Mouse (Mus musculus) heart, embryonic 15.5 days (tissue): ENCODE data around the gene Cenpm. TPM values are rescaled to one million over a fixed set of nuclear protein-coding genes. Genes with fewer than 3 reads are reported as not detected.

Source experiments
- ATAC-seq: fragments of 200-750 bp; cut with Nextera tagmentation; replicated peaks from 2 replicates; pipeline ENCODE4 v1.8.0; 2017; ENCODE audit warnings: low read depth, moderate TSS enrichment; ENCODE audit not compliant: insufficient number of reproducible peaks, insufficient read depth, low FRiP score
- H3K27ac ChIP-seq: fragments of 300-500 bp; sonication (generic); 2 replicates; pipeline ENCODE4 v1.5.1; 2015; ENCODE audit warnings: mild to moderate bottlenecking, inconsistent platforms
- H3K27me3 ChIP-seq: fragments of 300-500 bp; sonication (generic); 2 replicates; pipeline ENCODE4 v1.6.1; 2015; ENCODE audit warnings: inconsistent platforms
- H3K36me3 ChIP-seq: fragments of 300-500 bp; sonication (generic); 2 replicates; pipeline ENCODE4 v1.6.1; 2015; ENCODE audit warnings: mild to moderate bottlenecking, inconsistent platforms
- H3K4me1 ChIP-seq: fragments of 300-500 bp; sonication (generic); replicated peaks from 2 replicates; pipeline ENCODE4 v1.6.1; 2015; ENCODE audit warnings: inconsistent platforms
- H3K4me2 ChIP-seq: fragments of 300-500 bp; sonication (generic); 2 replicates; pipeline ENCODE4 v1.6.1; 2015; ENCODE audit warnings: inconsistent platforms, mild to moderate bottlenecking, moderate library complexity
- H3K4me3 ChIP-seq: fragments of 300-500 bp; sonication (generic); 2 replicates; pipeline ENCODE4 v1.5.1; 2015; ENCODE audit warnings: mild to moderate bottlenecking, inconsistent platforms
- H3K9ac ChIP-seq: fragments of 300-500 bp; sonication (generic); 2 replicates; pipeline ENCODE4 v1.6.1; 2015; ENCODE audit warnings: mild to moderate bottlenecking, inconsistent platforms
- H3K9me3 ChIP-seq: fragments of 300-500 bp; sonication (generic); replicated peaks from 2 replicates; pipeline ENCODE4 v1.6.1; 2016; ENCODE audit warnings: inconsistent platforms
- WGBS: fragments of 180-500 bp; shearing (Covaris S2); methylation state at CpG from one replicate; pipeline ENCODE4 v1.1.7; 2015; ENCODE audit warnings: mixed read lengths; 5-methylcytosine and 5-hydroxymethylcytosine counted together
- microRNA counts: library from miRNA; unstranded; fragments of <30 nt; microRNA quantifications from one replicate; lab custom pipeline; 2016
- microRNA-seq: library from miRNA; unstranded; fragments of <30 nt; microRNA quantifications from one replicate; pipeline ENCODE4, GENCODE M21; 2016
- polyA plus RNA-seq: library from polyadenylated mRNA; unstranded; fragments of >200 nt; fragmentation: Nextera tagmentation; extraction: Ambion mirVana; gene quantifications from 2 replicates; pipeline ENCODE4 v1.2.1, GENCODE M21; 2015

Gene Cenpm
- polyA plus RNA-seq, 1 experiment from 2014 or later, result 55.7 TPM

- 88% methylated on average over 1 of the region's 1 CpGs for whole genome bisulfite sequencing
- Histone ChIP-seq H3K36me3 (peaks cover 27% of the 10 kb centered on the region), H3K27me3 (no peaks in the 10 kb centered on the region), H3K4me2 (no peak overlapping the region), H3K4me1 (peaks cover 48% of the 10 kb centered on the region), H3K4me3 (no peak overlapping the region), H3K9ac (no peak overlapping the region), H3K9me3 (no peaks in the 10 kb centered on the region), H3K27ac (no peak overlapping the region)
- no peak for ATAC-seq
These were observed 56.6 kb downstream of the Cenpm start for GRCm38 (mm10) chr15:82187924-82188323.

GRCm38 (mm10) chr15:82187401-82187800 is 57.1 kb downstream of the Cenpm start:
- H3K27me3 ChIP-seq, result no peaks in the 10 kb centered on the region
- peaks cover 48% of the 10 kb centered on the region for H3K4me1 ChIP-seq
- H3K9ac ChIP-seq, result no peak overlapping the region
- H3K4me3 ChIP-seq, result no peak overlapping the region
- no peak for ATAC-seq
- H3K9me3 ChIP-seq, result no peaks in the 10 kb centered on the region
- WGBS, result 81% methylated on average over 4 of the region's 4 CpGs
- H3K4me2 ChIP-seq, result no peak overlapping the region
- no peak overlapping the region for H3K27ac ChIP-seq
- peaks cover 27% of the 10 kb centered on the region for H3K36me3 ChIP-seq

GRCm38 (mm10) chr15:82186931-82187330 is 57.6 kb downstream of the Cenpm start:
- 0 out of 2 replicates have a peak overlapping the region, but pooled peaks have one; percentile 1 for H3K4me2 ChIP-seq
- no peaks in the 10 kb centered on the region for H3K27me3 ChIP-seq
- no peak for ATAC-seq
- peak overlapping the region; percentile 76 for H3K27ac ChIP-seq
- peaks cover 48% of the 10 kb centered on the region for H3K4me1 ChIP-seq
- peaks cover 27% of the 10 kb centered on the region for H3K36me3 ChIP-seq
- H3K4me3 ChIP-seq, result no peak overlapping the region
- H3K9ac ChIP-seq, result no peak overlapping the region
- WGBS, result 56% methylated on average over 5 of the region's 5 CpGs
- no peaks in the 10 kb centered on the region for H3K9me3 ChIP-seq

GRCm38 (mm10) chr15:82186131-82186530 is 58.4 kb downstream of the Cenpm start:
- H3K4me1 ChIP-seq, result peaks cover 54% of the 10 kb centered on the region
- peak; percentile 81 for ATAC-seq

GRCm38 (mm10) chr15:82185062-82185783 is 59.3 kb downstream of the Cenpm start:
- 83% methylated on average over 14 of the region's 14 CpGs for WGBS
- peak overlapping the region; percentile 76 for H3K27ac ChIP-seq
- no peak overlapping the region for H3K4me3 ChIP-seq
- no peak for ATAC-seq
- H3K9ac ChIP-seq, result no peak overlapping the region
- H3K27me3 ChIP-seq, result no peaks in the 10 kb centered on the region
- H3K4me1 ChIP-seq, result peaks cover 61% of the 10 kb centered on the region
- H3K9me3 ChIP-seq, result no peaks in the 10 kb centered on the region
- peak overlapping the region; percentile 32; the same call in 1 of the 2 replicates for H3K4me2 ChIP-seq
- peaks cover 41% of the 10 kb centered on the region for H3K36me3 ChIP-seq

More at GRCm38 (mm10) chr15:82186131-82186530, 58.4 kb downstream of the Cenpm start:
- H3K4me2 ChIP-seq, result peak overlapping the region; percentile 32
- H3K4me3 ChIP-seq, result no peak overlapping the region
- no peaks in the 10 kb centered on the region for H3K9me3 ChIP-seq
- whole genome bisulfite sequencing, result 22% methylated on average over 14 of the region's 14 CpGs
- H3K9ac ChIP-seq, result no peak overlapping the region
- no peaks in the 10 kb centered on the region for H3K27me3 ChIP-seq
- peaks cover 33% of the 10 kb centered on the region for H3K36me3 ChIP-seq
- H3K27ac ChIP-seq, result peak overlapping the region; percentile 76

DNA sequence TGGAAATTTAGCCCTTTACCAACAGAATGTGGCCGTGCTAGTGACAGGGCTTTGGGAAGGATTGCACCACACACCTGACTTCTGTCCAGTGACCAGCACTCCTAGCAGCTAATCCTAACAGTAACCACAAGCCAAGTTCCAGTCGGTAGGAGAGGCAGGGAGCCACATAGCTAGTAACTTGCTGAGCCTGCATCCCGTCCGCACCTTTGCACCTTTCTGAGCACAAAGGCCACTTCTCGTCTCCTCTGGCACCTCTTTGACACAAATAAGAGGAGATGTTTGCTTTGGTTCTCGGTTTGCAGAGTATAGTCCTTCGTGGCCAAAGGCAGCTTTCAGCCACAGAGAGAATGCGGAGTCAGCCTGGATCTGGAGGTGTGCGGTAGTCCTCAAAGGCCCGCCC is 59.9 kb downstream of the Cenpm start:
- Histone ChIP-seq H3K4me2 (no peak overlapping the region), H3K27me3 (no peaks in the 10 kb centered on the region), H3K4me1 (peaks cover 63% of the 10 kb centered on the region), H3K9me3 (no peaks in the 10 kb centered on the region), H3K27ac (no peak overlapping the region), H3K36me3 (peaks cover 47% of the 10 kb centered on the region), H3K4me3 (no peak overlapping the region), H3K9ac (no peak overlapping the region)
- 77% methylated on average over 10 of the region's 10 CpGs for WGBS
- no peak for ATAC-seq

DNA sequence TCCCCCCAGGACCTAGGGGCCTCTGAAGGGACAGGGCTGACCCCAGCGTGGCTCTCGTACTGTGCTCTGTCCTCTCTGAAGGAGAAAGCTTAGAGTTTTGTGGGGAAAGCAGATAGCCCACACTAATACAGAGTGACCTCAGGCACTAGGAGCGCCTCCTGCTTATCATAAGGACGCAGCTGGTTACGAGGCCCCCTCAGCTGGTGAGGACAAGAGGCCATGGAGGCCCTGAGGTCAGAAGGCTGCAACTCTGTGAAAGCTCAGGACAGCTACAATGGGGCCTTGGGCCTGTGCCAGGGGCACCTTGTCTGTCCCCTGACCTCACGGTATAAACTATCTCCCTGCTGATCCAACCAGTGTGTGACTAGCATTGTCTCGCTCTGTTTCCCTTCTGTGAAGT is 60.4 kb downstream of the Cenpm start:
- Histone ChIP-seq H3K36me3 (peaks cover 52% of the 10 kb centered on the region), H3K9ac (no peak overlapping the region), H3K4me2 (no peak overlapping the region), H3K4me1 (peaks cover 60% of the 10 kb centered on the region), H3K27ac (no peak overlapping the region), H3K27me3 (no peaks in the 10 kb centered on the region), H3K9me3 (no peaks in the 10 kb centered on the region), H3K4me3 (no peak overlapping the region)
- WGBS, result 46% methylated on average over 7 of the region's 7 CpGs
- ATAC-seq, result no peak

MicroRNA genes within 50 kb of the gene (microRNA counts, 519-probe panel; counts per million panel counts)
- microRNA mmu-miR-33 (lab: Ali Mortazavi, UCI), result 2,214 counts per million, percentile 32 among the panel's probes with 10 or more counts

Small RNAs within 50 kb of the gene (microRNA-seq; reads per million reads assigned to microRNA genes)
- 42.0 reads per million, percentile 39 among the genes with 10 or more reads in this experiment for gene Mir33

Other genes starting within 250 kb of the Cenpm start
- gene Desi1, start 210.9 kb downstream of the Cenpm start, polyA plus RNA-seq, result 16.8 and 26.9 TPM in 2 replicates
- 130 and 171 TPM in 2 replicates for gene Snu13, start 197.2 kb downstream of the Cenpm start, polyA plus RNA-seq
- gene 4930407I10Rik, start 185.6 kb downstream of the Cenpm start, polyA plus RNA-seq, result not detected in 2 replicates
- 0.05 TPM in 1 of 2 replicates, not detected in the other for gene Mei1, start 174.8 kb downstream of the Cenpm start, polyA plus RNA-seq
- gene Ccdc134, start 116.8 kb downstream of the Cenpm start, polyA plus RNA-seq, result 7.4 and 11.9 TPM in 2 replicates
- 73.8 and 106 TPM in 2 replicates for gene Srebf2, start 97.6 kb downstream of the Cenpm start, polyA plus RNA-seq
- 0.22 and 0.25 TPM in 2 replicates for gene Shisa8, start 31.9 kb downstream of the Cenpm start, polyA plus RNA-seq
- not detected in 2 replicates for gene Tnfrsf13c, start 20.4 kb downstream of the Cenpm start, polyA plus RNA-seq
- not detected in 2 replicates for gene 1500009C09Rik, start 7.6 kb upstream of the Cenpm start, polyA plus RNA-seq
- 3.4 and 5.2 TPM in 2 replicates for gene Sept3, start 30.1 kb upstream of the Cenpm start, polyA plus RNA-seq
- gene Wbp2nl, start 54.2 kb upstream of the Cenpm start, polyA plus RNA-seq, result 0.13 and 0.23 TPM in 2 replicates
- gene Naga, start 94.2 kb upstream of the Cenpm start, polyA plus RNA-seq, result 39.1 and 52.3 TPM in 2 replicates
- 6.3 and 11.5 TPM in 2 replicates for gene Pheta2, start 94.2 kb upstream of the Cenpm start, polyA plus RNA-seq
- gene Smdt1, start 94.2 kb upstream of the Cenpm start, polyA plus RNA-seq, result 334 and 337 TPM in 2 replicates
- 483 and 678 TPM in 2 replicates for gene Ndufa6, start 109.6 kb upstream of the Cenpm start, polyA plus RNA-seq
- 12.3 and 14.2 TPM in 2 replicates for gene Cyp2d22, start 135.5 kb upstream of the Cenpm start, polyA plus RNA-seq
- not detected in 2 replicates for gene Cyp2d11, start 149.3 kb upstream of the Cenpm start, polyA plus RNA-seq
- gene Cyp2d10, start 162.4 kb upstream of the Cenpm start, polyA plus RNA-seq, result 1.0 TPM in 1 of 2 replicates, not detected in the other
- gene Cyp2d9, start 188.7 kb upstream of the Cenpm start, polyA plus RNA-seq, result not detected in 2 replicates